Mouse (Mus musculus) bone marrow macrophage, adult 2 months (primary cell): Measurements from ENCODE around the gene Exd1.

ENCODE experiments used
- CTCF ChIP-seq: IDR thresholded peaks from 2 replicates; pipeline ENCODE4 v1.5.1; 2012; ENCODE audit warnings: low read depth, mild to moderate bottlenecking, low read length, moderate library complexity
- POLR2A ChIP-seq: IDR thresholded peaks from 2 replicates; pipeline ENCODE4 v1.6.1; 2012; ENCODE audit warnings: mild to moderate bottlenecking, low read depth, low read length, borderline replicate concordance

- TF ChIP-seq CTCF (no peak), POLR2A (no peak)
These were observed 22.0 kb downstream of the Exd1 start for GRCm38 (mm10) chr2:119525422-119525821.
